ENCODE assay signal across 25 mouse cellular contexts in genomic region chr14:84426616-84427015, GRCm38 (mm10). TPM values are rescaled to one million over a fixed set of nuclear protein-coding genes. Genes with fewer than 3 reads are reported as not detected.
"Had no signal": no experiment of that assay in that cellular context is flagged by ENCODE, and none has a peak within 500 bp of the region (broad histone marks: within the 10 kb centered on the region; RNA-seq: fewer than 3 reads in every experiment).

No protein-coding gene starts in this region.

- H3K27me3 ChIP-seq: hindbrain, embryonic 12.5 days; intestine, embryonic 15.5 days; limb, embryonic 12.5 days; liver, embryonic 13.5 days; liver, embryonic 15.5 days had no signal

- H3K36me3 ChIP-seq: hindbrain, embryonic 10.5 days; hindbrain, embryonic 12.5 days; intestine, embryonic 15.5 days; limb, embryonic 10.5 days; limb, embryonic 12.5 days; liver, embryonic 13.5 days; liver, embryonic 15.5 days had no signal

- ATAC-seq: forebrain, embryonic 16.5 days; hindbrain, embryonic 16.5 days; inflammation-experienced regulatory T-cells, adult 6 months; intestine, embryonic 15.5 days; intestine, postnatal 0 days had no signal

- DNase-seq: gastrocnemius, adult 2 months; gastrocnemius, postnatal 10 days; gastrocnemius, postnatal 25 days; heart, postnatal 14 days; kidney, adult 18-20 months; kidney, adult 8-10 months; kidney, postnatal 10 days; kidney, postnatal 25 days; kidney, postnatal 4 days; liver; liver, embryonic 13.5 days had no signal

- H3K9me3 ChIP-seq: hindbrain, embryonic 10.5 days; hindbrain, embryonic 12.5 days; intestine, embryonic 15.5 days; limb, embryonic 10.5 days; limb, embryonic 12.5 days; liver, embryonic 13.5 days; liver, embryonic 15.5 days had no signal

- H3K27ac ChIP-seq: gastrocnemius, adult 2 months; hindbrain, embryonic 10.5 days; hindbrain, embryonic 12.5 days; hindbrain, embryonic 14.5 days; intestine, embryonic 15.5 days; layer of hippocampus, adult 2 months; left cerebral cortex, adult 2 months; limb, embryonic 10.5 days; limb, embryonic 12.5 days; liver, embryonic 13.5 days; liver, embryonic 15.5 days had no signal

- H3K9ac ChIP-seq: hindbrain, embryonic 12.5 days; hindbrain, embryonic 14.5 days; intestine, embryonic 15.5 days; limb, embryonic 12.5 days; liver, embryonic 13.5 days; liver, embryonic 15.5 days had no signal

- H3K4me2 ChIP-seq: hindbrain, embryonic 12.5 days; hindbrain, embryonic 14.5 days; intestine, embryonic 15.5 days; limb, embryonic 12.5 days; liver, embryonic 11.5 days; liver, embryonic 13.5 days; liver, embryonic 15.5 days had no signal

- H3K4me1 ChIP-seq: hindbrain, embryonic 10.5 days; hindbrain, embryonic 12.5 days; intestine, embryonic 15.5 days; limb, embryonic 10.5 days; limb, embryonic 12.5 days; liver, embryonic 13.5 days; liver, embryonic 15.5 days had no signal

- H3K4me3 ChIP-seq: gastrocnemius, adult 2 months; hindbrain, embryonic 10.5 days; hindbrain, embryonic 12.5 days; intestine, embryonic 15.5 days; layer of hippocampus, adult 2 months; left cerebral cortex, adult 2 months; limb, embryonic 10.5 days; limb, embryonic 12.5 days; liver, embryonic 13.5 days; liver, embryonic 15.5 days had no signal

RNA-seq across cellular contexts. Expression of gene Pcdh17, which starts 16.7 kb away (rescaled TPM):
- polyA plus RNA-seq: inflammation-experienced regulatory T-cells, adult 6 months had no signal
